8 mouse cellular contexts compared by ENCODE assay signal in genomic region chr17:24735446-24735845, GRCm38 (mm10). TPM values are rescaled to one million over a fixed set of nuclear protein-coding genes. Genes with fewer than 3 reads are reported as not detected.
DNase-seq lines count a peak whose midpoint lies in the region; ATAC-seq and TF ChIP-seq lines count a peak whose summit lies in the region.
"Had no signal": no experiment of that assay in that cellular context is flagged by ENCODE, and none has a peak within 500 bp of the region (broad histone marks: within the 10 kb centered on the region; RNA-seq: fewer than 3 reads in every experiment).

No protein-coding gene starts in this region.

- no peak overlapping the region for H3K9ac ChIP-seq in hindbrain, embryonic 13.5 days
- no peak overlapping the region for H3K9ac ChIP-seq in hindbrain, postnatal 0 days (replicated peaks; ENCODE audit: low read length)
- no peak overlapping the region for H3K9ac ChIP-seq in hindbrain, embryonic 16.5 days (ENCODE audit: low read depth, low read length)
- no peak overlapping the region for H3K9ac ChIP-seq in midbrain, embryonic 16.5 days (ENCODE audit: low read depth, low read length)

- peaks cover 4% of the 10 kb centered on the region; the same call in 1 of the 2 replicates for H3K36me3 ChIP-seq in hindbrain, embryonic 13.5 days
- no peaks in the 10 kb centered on the region for H3K36me3 ChIP-seq in hindbrain, postnatal 0 days (ENCODE audit: insufficient read depth, low read length)
- H3K36me3 ChIP-seq in hindbrain, embryonic 16.5 days (ENCODE audit: control insufficient read depth, insufficient read depth, low read length) = no peaks in the 10 kb centered on the region
- H3K36me3 ChIP-seq in midbrain, embryonic 16.5 days (ENCODE audit: control insufficient read depth, insufficient read depth, low read length) = no peaks in the 10 kb centered on the region

- 90% methylated on average over 7 of the region's 7 CpGs for WGBS in hindbrain, embryonic 13.5 days
- WGBS in hindbrain, postnatal 0 days = 86% methylated on average over 7 of the region's 7 CpGs
- 79% methylated on average over 7 of the region's 7 CpGs for WGBS in bone marrow, adult 2 months
- WGBS in hindbrain, embryonic 16.5 days = 86% methylated on average over 7 of the region's 7 CpGs
- WGBS in midbrain, embryonic 16.5 days = 87% methylated on average over 7 of the region's 7 CpGs

- H3K27ac ChIP-seq in hindbrain, embryonic 13.5 days = no peak overlapping the region
- no peak overlapping the region for H3K27ac ChIP-seq in hindbrain, postnatal 0 days
- peak overlapping the region; percentile 78 for H3K27ac ChIP-seq in bone marrow, adult 2 months (ENCODE audit: control insufficient read depth, insufficient read depth, low read depth, low read length, poor library complexity)
- H3K27ac ChIP-seq in hindbrain, embryonic 16.5 days (ENCODE audit: low read depth, low read length) = no peak overlapping the region; the same call in 1 of the 2 replicates
- no peak overlapping the region for H3K27ac ChIP-seq in midbrain, embryonic 16.5 days (ENCODE audit: low read length)

- DNase-seq in hindbrain, postnatal 0 days (ENCODE audit: low spot score) = no peak
- no peak for DNase-seq in thymus, postnatal 4 days
- no peak for DNase-seq in spleen, adult 12 weeks (ENCODE audit: low spot score)
- DNase-seq: lung, embryonic 14.5 days had no signal

- H3K4me1 ChIP-seq in hindbrain, embryonic 13.5 days (replicated peaks) = peaks cover 27% of the 10 kb centered on the region
- 0 out of 2 replicates have a peak, but pooled peaks cover 5% of the 10 kb centered on the region for H3K4me1 ChIP-seq in hindbrain, postnatal 0 days (ENCODE audit: insufficient read depth, low read length)
- H3K4me1 ChIP-seq in bone marrow, adult 2 months (ENCODE audit: control insufficient read depth, insufficient read depth, low read length) = no peaks in the 10 kb centered on the region; the same call in 1 of the 2 replicates
- peaks cover 15% of the 10 kb centered on the region for H3K4me1 ChIP-seq in hindbrain, embryonic 16.5 days (ENCODE audit: control insufficient read depth, insufficient read depth, low read depth, low read length)
- H3K4me1 ChIP-seq in midbrain, embryonic 16.5 days (ENCODE audit: control insufficient read depth, insufficient read depth, low read length) = peaks cover 9% of the 10 kb centered on the region; the same call in 1 of the 2 replicates

- TF ChIP-seq POLR2A in bone marrow, adult 2 months (IDR thresholded peaks at IDR 0.05; ENCODE audit: borderline replicate concordance, control insufficient read depth, low read depth, low read length) = no peak

- H3K9me3 ChIP-seq in hindbrain, embryonic 13.5 days = no peaks in the 10 kb centered on the region
- no peaks in the 10 kb centered on the region for H3K9me3 ChIP-seq in hindbrain, postnatal 0 days (ENCODE audit: low read length)
- no peaks in the 10 kb centered on the region for H3K9me3 ChIP-seq in hindbrain, embryonic 16.5 days (ENCODE audit: control insufficient read depth, low read length)
- H3K9me3 ChIP-seq in midbrain, embryonic 16.5 days (replicated peaks; ENCODE audit: control insufficient read depth, low read length, poor library complexity, severe bottlenecking) = no peaks in the 10 kb centered on the region

- H3K4me3 ChIP-seq in hindbrain, embryonic 13.5 days = 0 out of 2 replicates have a peak overlapping the region, but pooled peaks have one; percentile 51
- H3K4me3 ChIP-seq in hindbrain, postnatal 0 days (ENCODE audit: low read length) = no peak overlapping the region
- no peak overlapping the region for H3K4me3 ChIP-seq in bone marrow, adult 2 months (replicated peaks; ENCODE audit: control insufficient read depth, low read depth, low read length)
- no peak overlapping the region for H3K4me3 ChIP-seq in hindbrain, embryonic 16.5 days (ENCODE audit: low read length)
- no peak overlapping the region for H3K4me3 ChIP-seq in midbrain, embryonic 16.5 days (ENCODE audit: low read depth, low read length)

- peak overlapping the region; percentile 68 for H3K4me2 ChIP-seq in hindbrain, embryonic 13.5 days
- no peak overlapping the region for H3K4me2 ChIP-seq in hindbrain, postnatal 0 days (ENCODE audit: low read depth, low read length)
- peak overlapping the region; percentile 94 for H3K4me2 ChIP-seq in hindbrain, embryonic 16.5 days (ENCODE audit: low read length)
- H3K4me2 ChIP-seq in midbrain, embryonic 16.5 days (ENCODE audit: low read length) = peak overlapping the region; percentile 94; the same call in 1 of the 2 replicates

- 0 out of 2 replicates have a peak, but pooled peaks cover 11% of the 10 kb centered on the region for H3K27me3 ChIP-seq in hindbrain, embryonic 13.5 days
- no peaks in the 10 kb centered on the region for H3K27me3 ChIP-seq in hindbrain, postnatal 0 days (ENCODE audit: insufficient read depth, low read length)
- H3K27me3 ChIP-seq in hindbrain, embryonic 16.5 days (replicated peaks; ENCODE audit: control insufficient read depth, insufficient read depth, low read length) = peaks cover 2% of the 10 kb centered on the region; the same call in 1 of the 2 replicates
- no peaks in the 10 kb centered on the region for H3K27me3 ChIP-seq in midbrain, embryonic 16.5 days (ENCODE audit: control insufficient read depth, insufficient read depth, low read depth, low read length)

- no peak for ATAC-seq in hindbrain, embryonic 13.5 days (ENCODE audit: low FRiP score)
- ATAC-seq in hindbrain, postnatal 0 days = no peak
- no peak for ATAC-seq in hindbrain, embryonic 16.5 days
- no peak for ATAC-seq in midbrain, embryonic 16.5 days

- TF ChIP-seq CTCF in hindbrain, postnatal 0 days (IDR thresholded peaks at IDR 0.05; ENCODE audit: low read depth) = no peak
- no peak for TF ChIP-seq CTCF in bone marrow, adult 2 months (IDR thresholded peaks at IDR 0.05; ENCODE audit: control insufficient read depth, insufficient read depth, low read length)

RNA-seq across cellular contexts. Expression of gene Msrb1, which starts 1.0 kb away (rescaled TPM):
- polyA plus RNA-seq in hindbrain, embryonic 13.5 days (2015; fragmentation: Nextera tagmentation; extraction: Ambion mirVana) = 20.2 and 24.0 TPM in 2 replicates
- total RNA-seq in hindbrain, postnatal 0 days (2014; rRNA removed) = 17.0 and 19.6 TPM in 2 replicates
- polyA plus RNA-seq in hindbrain, postnatal 0 days (2015; fragmentation: Nextera tagmentation; extraction: Ambion mirVana) = 22.7 and 25.5 TPM in 2 replicates
- polyA plus RNA-seq in bone marrow, adult 2 months (2011; ENCODE audit: insufficient read depth, insufficient read length, low replicate concordance, missing spikeins) = 106 and 309 TPM in 2 replicates
- 17.5 and 18.9 TPM in 2 replicates for polyA plus RNA-seq in hindbrain, embryonic 16.5 days (2015; fragmentation: Nextera tagmentation; extraction: Ambion mirVana)
- 14.9 and 17.5 TPM in 2 replicates for polyA plus RNA-seq in midbrain, embryonic 16.5 days (2015; fragmentation: Nextera tagmentation; extraction: Ambion mirVana)

RNA-seq across cellular contexts. Expression of gene Rpl3l, which starts 7.8 kb away (rescaled TPM):
- not detected in 2 replicates for polyA plus RNA-seq in hindbrain, embryonic 13.5 days (2015; fragmentation: Nextera tagmentation; extraction: Ambion mirVana)
- 1.3 TPM in 1 of 2 replicates, not detected in the other for total RNA-seq in hindbrain, postnatal 0 days (2014; rRNA removed)
- polyA plus RNA-seq in hindbrain, postnatal 0 days (2015; fragmentation: Nextera tagmentation; extraction: Ambion mirVana) = 0.41 and 0.52 TPM in 2 replicates
- 2.5 TPM in 1 of 2 replicates, not detected in the other for polyA plus RNA-seq in bone marrow, adult 2 months (2011; ENCODE audit: insufficient read depth, insufficient read length, low replicate concordance, missing spikeins)
- polyA plus RNA-seq in hindbrain, embryonic 16.5 days (2015; fragmentation: Nextera tagmentation; extraction: Ambion mirVana) = 0.25 TPM in 1 of 2 replicates, not detected in the other
- polyA plus RNA-seq in midbrain, embryonic 16.5 days (2015; fragmentation: Nextera tagmentation; extraction: Ambion mirVana) = not detected in 2 replicates
- polyA plus RNA-seq: lung, embryonic 14.5 days had no signal

RNA-seq across cellular contexts. Expression of gene Ndufb10, which starts 11.2 kb away (rescaled TPM):
- polyA plus RNA-seq in hindbrain, embryonic 13.5 days (2015; fragmentation: Nextera tagmentation; extraction: Ambion mirVana) = 259 and 262 TPM in 2 replicates
- total RNA-seq in hindbrain, postnatal 0 days (2014; rRNA removed) = 135 and 157 TPM in 2 replicates
- polyA plus RNA-seq in hindbrain, postnatal 0 days (2015; fragmentation: Nextera tagmentation; extraction: Ambion mirVana) = 353 and 356 TPM in 2 replicates
- 150 and 172 TPM in 2 replicates for polyA plus RNA-seq in bone marrow, adult 2 months (2011; ENCODE audit: insufficient read depth, insufficient read length, low replicate concordance, missing spikeins)
- 271 and 307 TPM in 2 replicates for polyA plus RNA-seq in hindbrain, embryonic 16.5 days (2015; fragmentation: Nextera tagmentation; extraction: Ambion mirVana)
- 264 and 289 TPM in 2 replicates for polyA plus RNA-seq in midbrain, embryonic 16.5 days (2015; fragmentation: Nextera tagmentation; extraction: Ambion mirVana)

RNA-seq across cellular contexts. Expression of gene Hs3st6, which starts 17.3 kb away (rescaled TPM):
- 0.28 and 0.45 TPM in 2 replicates for polyA plus RNA-seq in hindbrain, embryonic 13.5 days (2015; fragmentation: Nextera tagmentation; extraction: Ambion mirVana)
- not detected in 2 replicates for total RNA-seq in hindbrain, postnatal 0 days (2014; rRNA removed)
- 0.43 and 0.47 TPM in 2 replicates for polyA plus RNA-seq in hindbrain, postnatal 0 days (2015; fragmentation: Nextera tagmentation; extraction: Ambion mirVana)
- 2.2 TPM in 1 of 2 replicates, not detected in the other for polyA plus RNA-seq in bone marrow, adult 2 months (2011; ENCODE audit: insufficient read depth, insufficient read length, low replicate concordance, missing spikeins)
- polyA plus RNA-seq in hindbrain, embryonic 16.5 days (2015; fragmentation: Nextera tagmentation; extraction: Ambion mirVana) = 0.23 and 0.32 TPM in 2 replicates
- not detected in 2 replicates for polyA plus RNA-seq in midbrain, embryonic 16.5 days (2015; fragmentation: Nextera tagmentation; extraction: Ambion mirVana)

RNA-seq across cellular contexts. Expression of gene Rps2, which starts 17.5 kb away (rescaled TPM):
- polyA plus RNA-seq in hindbrain, embryonic 13.5 days (2015; fragmentation: Nextera tagmentation; extraction: Ambion mirVana) = 782 and 783 TPM in 2 replicates
- total RNA-seq in hindbrain, postnatal 0 days (2014; rRNA removed) = 2,181 and 2,600 TPM in 2 replicates
- polyA plus RNA-seq in hindbrain, postnatal 0 days (2015; fragmentation: Nextera tagmentation; extraction: Ambion mirVana) = 809 and 820 TPM in 2 replicates
- 828 and 1,146 TPM in 2 replicates for polyA plus RNA-seq in bone marrow, adult 2 months (2011; ENCODE audit: insufficient read depth, insufficient read length, low replicate concordance, missing spikeins)
- 732 and 739 TPM in 2 replicates for polyA plus RNA-seq in hindbrain, embryonic 16.5 days (2015; fragmentation: Nextera tagmentation; extraction: Ambion mirVana)
- 657 and 682 TPM in 2 replicates for polyA plus RNA-seq in midbrain, embryonic 16.5 days (2015; fragmentation: Nextera tagmentation; extraction: Ambion mirVana)
